Mouse (Mus musculus) inflammation-experienced regulatory T-cells, adult 16 weeks (primary cell): ENCODE data around the gene Upf3a. TPM values are rescaled to one million over a fixed set of nuclear protein-coding genes. Genes with fewer than 3 reads are reported as not detected.

Source experiments
- polyA plus RNA-seq: library from polyadenylated mRNA; unstranded; fragments of 100-300 nt; shearing (Covaris generic); gene quantifications from one replicate; pipeline ENCODE4 v1.2.1, GENCODE M21; 2017

Gene Upf3a
- 39.5 TPM for polyA plus RNA-seq

DNA sequence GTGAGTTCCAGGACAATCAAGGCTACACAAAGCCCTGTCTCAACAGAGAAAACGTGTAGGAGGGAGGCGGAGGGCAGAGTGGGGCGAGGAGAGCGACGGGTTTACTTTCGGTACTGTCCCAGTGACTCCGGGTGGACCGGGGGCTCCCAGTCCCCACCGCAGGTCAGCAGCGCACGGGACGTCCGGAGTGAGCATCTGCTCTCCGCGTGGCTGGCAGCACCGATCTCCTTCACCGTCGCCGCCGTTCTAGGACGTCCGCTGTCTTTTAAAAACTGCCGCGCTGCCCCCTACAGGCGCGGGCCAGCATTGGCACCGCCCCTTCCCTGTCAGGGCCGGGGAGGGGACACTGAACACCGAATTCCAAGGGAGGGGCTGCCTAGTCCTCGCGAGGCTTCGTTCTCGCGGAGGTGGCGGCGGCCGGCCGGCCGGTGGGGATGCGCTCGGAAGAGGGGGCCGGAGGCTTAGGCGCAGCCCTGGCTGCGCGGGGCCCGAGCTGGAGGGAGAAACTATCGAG, at the start of gene Upf3a:
Gene Upf3a, plus strand, starts transcription at position 366 of the 514 bp plus-strand sequence.

DNA sequence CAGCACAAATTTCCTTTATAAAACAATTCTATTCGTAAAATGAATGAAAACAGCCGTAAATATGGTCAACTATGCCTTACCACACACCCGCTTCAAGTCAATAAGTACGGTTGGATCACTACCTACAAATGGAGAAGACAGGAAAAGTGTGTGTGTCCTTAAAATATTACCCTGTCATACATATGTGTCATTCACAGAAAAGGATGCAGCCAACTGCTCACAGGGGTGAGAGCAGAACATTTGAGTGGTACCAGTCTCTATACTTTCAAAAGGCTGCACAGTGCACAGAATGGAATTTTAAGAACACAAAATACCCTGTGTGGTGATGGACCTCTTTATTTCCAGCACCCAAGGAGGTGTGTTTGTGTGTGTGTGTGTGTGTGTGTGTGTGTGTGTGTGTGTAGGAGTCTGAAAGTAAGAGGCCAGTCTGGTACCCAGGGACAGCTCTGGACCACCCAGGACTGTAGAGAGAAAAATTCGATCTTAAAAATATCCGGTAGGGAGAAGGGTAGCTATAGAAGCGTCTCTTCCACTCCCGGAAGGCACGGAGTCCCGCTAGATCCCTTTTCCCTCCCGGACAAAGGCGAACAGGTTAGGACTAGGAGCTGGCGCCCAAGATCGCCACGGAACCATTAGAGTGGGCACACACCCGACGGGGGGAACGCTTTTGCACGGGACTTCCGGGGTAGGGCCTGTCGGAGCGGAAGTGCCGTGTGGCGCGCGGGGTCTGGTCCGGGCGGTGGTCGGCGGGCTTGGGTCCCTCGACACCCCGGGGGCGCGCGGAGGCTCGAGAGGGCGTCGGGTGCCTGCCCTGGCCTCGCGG, 28.2 kb upstream of the Upf3a start, which contains the start of gene Cdc16:
Gene Cdc16, plus strand, starts transcription at position 695 of the 823 bp plus-strand sequence.

DNA sequence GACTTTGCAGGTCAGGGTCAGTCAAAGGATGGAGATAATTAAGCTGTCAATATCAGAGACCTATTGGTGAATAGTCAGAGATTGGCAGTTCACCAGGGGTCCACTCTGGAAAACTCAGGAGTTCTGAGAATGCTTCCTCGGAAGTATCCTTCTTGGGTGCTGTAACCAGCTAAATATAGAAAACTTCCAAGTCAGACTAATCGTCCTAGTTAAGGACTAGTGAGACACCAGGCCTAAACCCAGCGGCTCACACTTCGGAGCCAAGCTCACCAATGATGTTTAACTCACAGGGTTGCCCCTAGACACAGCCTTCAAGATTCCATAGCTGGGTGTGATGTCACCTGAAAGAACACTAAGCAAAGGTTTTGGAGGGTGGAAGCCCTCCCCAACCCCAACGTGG, 52.9 kb downstream of the Upf3a start, which contains the start of gene AF366264:
Gene AF366264, minus strand, starts transcription at position 101 of the 400 bp plus-strand sequence.

Other genes with a start within 250 kb of the Upf3a start
- gene 1700029H14Rik, start 223.2 kb upstream of the Upf3a start, polyA plus RNA-seq = not detected
- gene Rasa3, start 108.0 kb upstream of the Upf3a start, polyA plus RNA-seq = 211 TPM
- not detected for gene Cfap97d2, start 79.7 kb upstream of the Upf3a start, polyA plus RNA-seq
- 37.4 TPM for gene Cdc16, start 27.9 kb upstream of the Upf3a start, polyA plus RNA-seq
- not detected for gene AF366264, start 52.8 kb downstream of the Upf3a start, polyA plus RNA-seq
- gene Champ1, start 84.0 kb downstream of the Upf3a start, polyA plus RNA-seq = 47.5 TPM
- 0.99 TPM for gene Coprs, start 104.7 kb downstream of the Upf3a start, polyA plus RNA-seq